Mouse (Mus musculus): ENCODE data around the gene Ldhd. TPM values are rescaled to one million over a fixed set of nuclear protein-coding genes. Genes with fewer than 3 reads are reported as not detected.
A peak's percentile ranks its signal among the peaks of the same experiment; 100 is the strongest.

Ldhd gene
- 0.41 and 0.44 TPM in 2 replicates for polyA plus RNA-seq (2015; fragmentation: Nextera tagmentation; extraction: Ambion mirVana)

GRCm38 (mm10) chr8:111630105-111630521 lies at the start of gene Ldhd:
Gene Ldhd (minus strand): TSS chr8:111630374.
- WGBS: 18% methylated on average over 13 of the region's 13 CpGs
- H3K4me2 ChIP-seq: peak within 1 kb of the TSS; percentile 57
- 0 out of 2 replicates have a peak, but pooled peaks have one; percentile 21 for ATAC-seq (ENCODE audit: insufficient number of reproducible peaks, insufficient read depth, low FRiP score, low TSS enrichment, low read depth)
- no peaks in the 10 kb centered on the region for H3K27me3 ChIP-seq
- peaks cover 5% of the 10 kb centered on the region for H3K4me1 ChIP-seq
- H3K9me3 ChIP-seq: no peaks in the 10 kb centered on the region
- no peak within 1 kb of the TSS for H3K27ac ChIP-seq
- H3K4me3 ChIP-seq: peak within 1 kb of the TSS; percentile 39
- H3K9ac ChIP-seq: peak within 1 kb of the TSS; percentile 65
- peaks cover 25% of the 10 kb centered on the region; the same call in 1 of the 2 replicates for H3K36me3 ChIP-seq

DNA sequence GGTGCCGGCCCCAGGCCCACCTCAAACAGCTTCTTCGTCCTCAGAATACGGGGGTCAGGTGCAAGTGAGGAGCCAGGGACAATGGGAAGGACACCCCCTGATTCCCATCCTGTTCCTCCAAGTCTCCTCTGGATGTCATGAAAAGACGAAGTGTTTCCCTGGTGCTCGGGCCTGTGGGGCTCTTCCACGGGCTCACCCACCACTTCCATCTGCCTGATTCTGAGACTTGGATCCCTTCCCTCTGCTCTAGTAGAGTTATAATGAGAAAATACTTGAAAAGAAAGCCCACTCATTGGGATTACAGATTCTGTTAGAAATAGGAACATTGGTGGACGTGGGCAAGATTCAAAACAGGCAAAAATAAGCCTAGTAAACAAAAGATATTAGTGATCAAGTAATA lies 48.7 kb upstream of the Ldhd start:
- Histone ChIP-seq H3K4me3 (no peak overlapping the region), H3K9ac (no peak overlapping the region), H3K9me3 (peaks cover 7% of the 10 kb centered on the region; the same call in 1 of the 2 replicates), H3K36me3 (0 out of 2 replicates have a peak, but pooled peaks cover 4% of the 10 kb centered on the region), H3K4me2 (no peak overlapping the region), H3K27ac (no peak overlapping the region), H3K27me3 (no peaks in the 10 kb centered on the region), H3K4me1 (no peaks in the 10 kb centered on the region)
- no peak for ATAC-seq (ENCODE audit: insufficient number of reproducible peaks, insufficient read depth, low FRiP score, low TSS enrichment, low read depth)
- WGBS: 89% methylated on average over 7 of the region's 7 CpGs

DNA sequence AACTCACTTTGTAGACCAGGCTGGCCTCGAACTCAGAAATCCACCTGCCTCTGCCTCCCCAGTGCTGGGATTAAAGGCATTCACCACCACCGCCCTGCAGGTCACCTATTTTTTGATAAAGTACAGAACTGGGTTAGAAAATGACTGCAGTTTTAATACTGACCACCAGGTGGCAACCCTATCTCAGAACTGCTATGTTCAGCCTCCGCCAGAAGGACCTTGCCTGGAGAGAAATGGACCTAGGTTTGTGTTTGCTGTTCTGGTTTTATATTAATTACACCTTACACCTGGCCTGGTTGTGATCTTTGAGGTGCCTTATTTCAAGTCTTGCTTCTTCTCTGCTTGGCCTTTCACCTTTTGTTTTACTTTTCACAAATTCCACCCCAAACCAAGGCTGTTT lies 47.9 kb upstream of the Ldhd start:
- Histone ChIP-seq H3K9ac (no peak overlapping the region), H3K4me3 (no peak overlapping the region), H3K27ac (no peak overlapping the region), H3K36me3 (0 out of 2 replicates have a peak, but pooled peaks cover 4% of the 10 kb centered on the region), H3K4me2 (no peak overlapping the region), H3K27me3 (no peaks in the 10 kb centered on the region), H3K9me3 (peaks cover 7% of the 10 kb centered on the region; the same call in 1 of the 2 replicates), H3K4me1 (no peaks in the 10 kb centered on the region)
- no peak for ATAC-seq (ENCODE audit: insufficient number of reproducible peaks, insufficient read depth, low FRiP score, low TSS enrichment, low read depth)
- 24% methylated on average over 3 of the region's 3 CpGs for WGBS

DNA sequence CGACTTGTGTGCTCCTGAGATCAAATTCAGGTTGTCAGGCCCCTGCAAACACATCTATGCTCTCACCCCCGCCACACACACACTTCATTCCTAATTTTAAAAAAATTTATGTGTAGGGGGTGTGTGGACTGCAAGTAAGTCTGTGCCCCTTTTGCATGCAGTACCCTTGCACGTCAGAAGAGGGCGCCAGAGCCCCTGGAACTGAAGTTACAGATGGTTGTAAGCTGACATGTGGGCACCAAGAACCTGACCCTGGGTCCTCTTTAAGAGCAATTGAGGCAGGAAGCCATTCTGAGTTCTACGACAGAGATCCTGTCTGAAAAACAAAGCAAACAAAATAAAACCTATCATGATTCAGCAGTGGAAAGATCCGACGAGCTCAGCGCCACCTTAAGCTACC lies 46.1 kb upstream of the Ldhd start:
- WGBS: 79% methylated on average over 8 of the region's 8 CpGs
- H3K4me2 ChIP-seq: no peak overlapping the region

DNA sequence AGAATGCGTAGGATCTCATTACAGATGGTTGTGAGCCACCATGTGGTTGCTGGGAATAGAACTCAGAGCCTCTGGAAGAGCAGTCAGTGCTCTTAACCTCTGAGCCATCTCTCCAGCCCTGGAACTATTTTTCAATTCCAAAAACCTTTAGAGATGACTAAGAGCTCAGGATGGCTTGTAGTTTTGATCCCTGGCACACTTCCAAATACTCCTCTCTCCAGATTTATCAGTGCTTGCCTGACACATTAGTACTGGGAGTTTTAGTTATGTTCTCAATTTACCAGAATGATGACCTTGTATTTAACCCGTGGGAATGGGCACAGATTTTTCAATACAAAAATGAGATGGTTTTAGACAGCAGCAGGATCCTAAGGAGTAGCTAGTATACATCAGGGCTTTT lies 36.6 kb upstream of the Ldhd start:
- H3K4me1 ChIP-seq: no peaks in the 10 kb centered on the region
- H3K9me3 ChIP-seq: no peaks in the 10 kb centered on the region
- ATAC-seq (ENCODE audit: insufficient number of reproducible peaks, insufficient read depth, low FRiP score, low TSS enrichment, low read depth): no peak
- H3K4me3 ChIP-seq: no peak overlapping the region
- no peak overlapping the region for H3K27ac ChIP-seq
- no peak overlapping the region for H3K4me2 ChIP-seq
- 87% methylated on average over 2 of the region's 2 CpGs for whole genome bisulfite sequencing
- no peak overlapping the region for H3K9ac ChIP-seq
- peaks cover 54% of the 10 kb centered on the region for H3K36me3 ChIP-seq
- H3K27me3 ChIP-seq: no peaks in the 10 kb centered on the region

More for the DNA sequence above, 46.1 kb upstream of the Ldhd start:
- no peak overlapping the region for H3K9ac ChIP-seq
- H3K36me3 ChIP-seq: peaks cover 18% of the 10 kb centered on the region
- ATAC-seq (ENCODE audit: insufficient number of reproducible peaks, insufficient read depth, low FRiP score, low TSS enrichment, low read depth): no peak
- no peak overlapping the region for H3K27ac ChIP-seq
- no peaks in the 10 kb centered on the region for H3K27me3 ChIP-seq
- H3K4me1 ChIP-seq: no peaks in the 10 kb centered on the region
- no peak overlapping the region for H3K4me3 ChIP-seq
- peaks cover 7% of the 10 kb centered on the region; the same call in 1 of the 2 replicates for H3K9me3 ChIP-seq

DNA sequence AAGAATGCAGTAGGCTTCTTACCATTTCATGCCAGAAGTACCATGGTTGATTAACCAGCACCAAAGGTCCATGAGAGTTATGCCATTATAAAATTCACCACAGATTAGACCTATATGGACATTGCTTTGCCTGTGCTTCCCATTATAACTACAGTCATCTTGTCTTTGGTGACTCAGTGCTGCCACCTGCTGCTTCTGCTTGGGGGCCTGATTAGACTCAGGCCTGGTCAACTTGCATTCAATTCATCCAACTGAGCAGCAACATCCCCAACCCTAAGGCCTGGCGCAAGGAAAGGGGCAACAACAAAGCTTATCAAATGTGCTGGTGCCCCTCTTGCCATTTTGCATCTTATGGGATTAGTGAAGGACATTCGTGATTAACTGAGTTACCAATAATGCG lies 32.3 kb upstream of the Ldhd start:
- H3K4me1 ChIP-seq: no peaks in the 10 kb centered on the region
- no peak overlapping the region for H3K4me3 ChIP-seq
- H3K36me3 ChIP-seq: peaks cover 39% of the 10 kb centered on the region
- no peaks in the 10 kb centered on the region for H3K9me3 ChIP-seq
- 87% methylated on average over 3 of the region's 3 CpGs for WGBS
- no peak for ATAC-seq (ENCODE audit: insufficient number of reproducible peaks, insufficient read depth, low FRiP score, low TSS enrichment, low read depth)
- H3K27ac ChIP-seq: no peak overlapping the region
- no peak overlapping the region for H3K9ac ChIP-seq
- no peaks in the 10 kb centered on the region for H3K27me3 ChIP-seq
- no peak overlapping the region for H3K4me2 ChIP-seq

DNA sequence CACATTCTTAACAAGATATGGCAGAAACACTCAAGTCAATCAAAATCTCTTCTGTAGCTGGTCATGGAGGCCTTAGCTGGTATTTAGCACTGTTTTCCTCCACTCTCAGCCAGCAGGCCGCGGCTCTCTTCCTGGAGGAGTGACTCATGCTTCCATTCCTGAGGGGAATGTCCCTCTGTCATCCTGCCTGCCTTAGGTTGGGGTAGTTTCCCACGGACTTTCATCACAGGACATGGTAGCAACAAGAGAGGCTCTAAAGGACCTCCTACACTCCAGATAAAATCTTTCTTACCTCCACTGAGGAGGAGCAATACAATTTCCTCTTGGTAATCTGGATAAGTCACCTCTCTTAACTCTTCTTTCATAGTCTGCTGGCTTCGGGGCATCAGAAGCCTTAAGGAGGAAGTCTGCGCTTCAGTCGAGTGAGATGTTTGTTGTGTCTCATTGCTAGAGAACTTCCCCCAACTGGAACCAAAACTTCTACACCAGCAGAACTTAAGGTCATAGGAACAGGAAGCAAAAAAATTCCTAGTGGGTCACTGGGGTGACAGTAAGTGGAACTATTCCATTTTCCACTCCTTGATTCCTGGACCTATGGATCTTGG lies 28.7 kb upstream of the Ldhd start:
- ATAC-seq (ENCODE audit: insufficient number of reproducible peaks, insufficient read depth, low FRiP score, low TSS enrichment, low read depth): no peak
- Histone ChIP-seq H3K9me3 (no peaks in the 10 kb centered on the region), H3K27me3 (no peaks in the 10 kb centered on the region), H3K27ac (no peak overlapping the region), H3K4me1 (no peaks in the 10 kb centered on the region), H3K36me3 (peaks cover 24% of the 10 kb centered on the region), H3K4me3 (no peak overlapping the region), H3K9ac (no peak overlapping the region), H3K4me2 (no peak overlapping the region)
- 87% methylated on average over 6 of the region's 6 CpGs for WGBS

- 37% methylated on average over 1 of the region's 1 CpGs for WGBS
- no peak for ATAC-seq (ENCODE audit: insufficient number of reproducible peaks, insufficient read depth, low FRiP score, low TSS enrichment, low read depth)
- no peaks in the 10 kb centered on the region for H3K9me3 ChIP-seq
Measured at GRCm38 (mm10) chr8:111657312-111657854, 27.2 kb upstream of the Ldhd start.

DNA sequence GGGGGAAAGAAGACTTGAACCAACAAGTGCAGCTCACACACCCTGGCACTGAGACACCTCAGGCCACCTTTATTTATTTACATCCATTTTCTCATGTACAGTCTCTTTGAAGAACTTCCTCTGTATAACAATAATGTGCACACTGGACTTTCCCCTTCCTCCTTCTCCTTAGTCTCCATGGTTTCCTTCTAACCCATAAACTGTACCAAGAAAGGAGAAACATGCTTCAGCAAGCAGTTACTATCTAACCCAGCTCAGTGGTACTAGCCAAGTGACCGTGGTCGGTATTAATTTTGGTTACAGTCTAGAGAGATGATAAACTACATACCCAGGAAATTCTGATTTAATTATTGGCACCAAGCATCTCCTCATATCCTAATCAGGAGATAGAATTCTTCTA lies 23.4 kb upstream of the Ldhd start:
- Histone ChIP-seq H3K36me3 (peaks cover 10% of the 10 kb centered on the region; the same call in 1 of the 2 replicates), H3K27ac (no peak overlapping the region), H3K4me1 (peaks cover 6% of the 10 kb centered on the region), H3K4me2 (no peak overlapping the region), H3K9ac (no peak overlapping the region), H3K9me3 (no peaks in the 10 kb centered on the region), H3K27me3 (no peaks in the 10 kb centered on the region), H3K4me3 (no peak overlapping the region)
- WGBS: 96% methylated on average over 2 of the region's 2 CpGs
- no peak for ATAC-seq (ENCODE audit: insufficient number of reproducible peaks, insufficient read depth, low FRiP score, low TSS enrichment, low read depth)

More at GRCm38 (mm10) chr8:111657312-111657854, 27.2 kb upstream of the Ldhd start:
- Histone ChIP-seq H3K4me2 (no peak overlapping the region), H3K27me3 (no peaks in the 10 kb centered on the region), H3K4me3 (no peak overlapping the region), H3K9ac (no peak overlapping the region), H3K27ac (no peak overlapping the region), H3K4me1 (no peaks in the 10 kb centered on the region), H3K36me3 (peaks cover 31% of the 10 kb centered on the region)

DNA sequence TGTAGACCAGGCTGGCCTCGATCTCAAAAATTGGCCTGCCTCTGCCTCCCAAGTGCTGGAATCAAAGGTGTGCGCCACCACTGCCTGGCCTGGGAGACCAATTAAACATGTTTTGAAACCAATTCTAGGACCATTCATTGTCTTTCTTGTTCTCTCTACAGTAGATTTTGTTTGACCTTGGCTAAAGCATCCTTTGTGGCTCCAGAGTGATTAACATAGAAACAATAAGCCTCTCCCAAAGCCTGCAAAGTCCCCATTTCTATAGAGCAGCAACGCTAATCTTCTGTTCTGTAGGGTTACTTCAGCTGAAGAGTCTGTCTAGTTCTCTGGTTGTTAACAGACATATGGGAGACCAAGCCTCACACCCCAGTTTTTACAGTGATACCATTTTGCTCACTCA lies 20.5 kb upstream of the Ldhd start:
- no peak for ATAC-seq (ENCODE audit: insufficient number of reproducible peaks, insufficient read depth, low FRiP score, low TSS enrichment, low read depth)
- Histone ChIP-seq H3K27ac (no peak overlapping the region), H3K9ac (no peak overlapping the region), H3K4me1 (peaks cover 14% of the 10 kb centered on the region), H3K4me2 (no peak overlapping the region), H3K4me3 (no peak overlapping the region), H3K27me3 (no peaks in the 10 kb centered on the region), H3K36me3 (peaks cover 10% of the 10 kb centered on the region; the same call in 1 of the 2 replicates), H3K9me3 (no peaks in the 10 kb centered on the region)
- 91% methylated on average over 3 of the region's 3 CpGs for whole genome bisulfite sequencing

GRCm38 (mm10) chr8:111648834-111649233 lies 18.7 kb upstream of the Ldhd start:
- H3K36me3 ChIP-seq: 0 out of 2 replicates have a peak, but pooled peaks cover 6% of the 10 kb centered on the region
- WGBS: 39% methylated on average over 2 of the region's 2 CpGs
- no peak for ATAC-seq (ENCODE audit: insufficient number of reproducible peaks, insufficient read depth, low FRiP score, low TSS enrichment, low read depth)
- H3K9me3 ChIP-seq: no peaks in the 10 kb centered on the region
- H3K4me3 ChIP-seq: no peak overlapping the region
- peaks cover 16% of the 10 kb centered on the region for H3K4me1 ChIP-seq
- H3K9ac ChIP-seq: no peak overlapping the region
- H3K4me2 ChIP-seq: no peak overlapping the region
- 0 out of 2 replicates have a peak overlapping the region, but pooled peaks have one; percentile 13 for H3K27ac ChIP-seq
- no peaks in the 10 kb centered on the region for H3K27me3 ChIP-seq

DNA sequence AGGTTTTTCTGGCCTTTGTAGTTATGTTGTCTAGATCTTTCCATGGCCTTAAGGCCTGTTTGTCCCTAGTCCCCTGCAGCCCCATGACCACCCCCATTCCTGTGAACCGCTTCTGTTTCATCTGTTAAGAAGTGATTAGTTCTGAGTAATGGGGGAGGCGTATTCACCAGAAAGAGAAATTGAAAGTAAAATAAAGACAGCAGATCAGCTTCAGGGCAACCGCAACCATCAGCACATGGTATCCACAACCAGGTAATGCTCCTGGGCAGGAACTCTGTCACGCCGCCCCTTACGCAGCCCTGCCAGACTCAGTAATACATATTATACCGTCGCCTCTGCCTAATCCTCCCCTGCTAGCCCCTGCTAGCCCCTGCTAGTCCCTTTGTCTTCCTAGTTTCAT lies 15.5 kb upstream of the Ldhd start:
- Histone ChIP-seq H3K4me3 (no peak overlapping the region), H3K4me1 (peaks cover 24% of the 10 kb centered on the region), H3K27ac (no peak overlapping the region), H3K27me3 (no peaks in the 10 kb centered on the region), H3K9me3 (no peaks in the 10 kb centered on the region), H3K9ac (no peak overlapping the region), H3K36me3 (no peaks in the 10 kb centered on the region), H3K4me2 (no peak overlapping the region)
- ATAC-seq (ENCODE audit: insufficient number of reproducible peaks, insufficient read depth, low FRiP score, low TSS enrichment, low read depth): no peak
- WGBS: 97% methylated on average over 8 of the region's 8 CpGs

Data from embryonic facial prominence, embryonic 13.5 days (tissue).